Mouse (Mus musculus) right cerebral cortex, postnatal 14 days (tissue): ENCODE measurements around the gene Galnt5.
A peak's percentile ranks its signal among the peaks of the same experiment; 100 is the strongest.

ENCODE experiments used
- DNase-seq: peaks from one replicate; pipeline ENCODE4 v3.0.0; 2022

The Galnt5 gene

GRCm38 (mm10) chr2:57997752-57998430 lies at the start of gene Galnt5:
TSS of gene Galnt5 (plus strand) at chr2:57997884.
- no peak for DNase-seq

- no peak for DNase-seq
Measured at GRCm38 (mm10) chr2:57951620-57952019, 46.1 kb upstream of the Galnt5 start.

GRCm38 (mm10) chr2:57960786-57961185 lies 36.9 kb upstream of the Galnt5 start:
- no peak for DNase-seq

GRCm38 (mm10) chr2:57982248-57982647 lies 15.4 kb upstream of the Galnt5 start:
- no peak for DNase-seq

- no peak for DNase-seq
Measured at GRCm38 (mm10) chr2:57991084-57991483, 6.6 kb upstream of the Galnt5 start.

- DNase-seq, result no peak
Measured at GRCm38 (mm10) chr2:58001497-58001896, 3.8 kb downstream of the Galnt5 start.

GRCm38 (mm10) chr2:58007081-58007480 lies 9.4 kb downstream of the Galnt5 start:
- no peak for DNase-seq

GRCm38 (mm10) chr2:58023556-58023955 lies 25.9 kb downstream of the Galnt5 start:
- no peak for DNase-seq

- no peak for DNase-seq
Measured at GRCm38 (mm10) chr2:58026740-58027139, 29.1 kb downstream of the Galnt5 start.

GRCm38 (mm10) chr2:58029404-58029803 lies 31.7 kb downstream of the Galnt5 start:
- no peak for DNase-seq

GRCm38 (mm10) chr2:58031431-58031830 lies 33.7 kb downstream of the Galnt5 start:
- no peak for DNase-seq

- no peak for DNase-seq
Measured at GRCm38 (mm10) chr2:58035635-58036034, 38.0 kb downstream of the Galnt5 start.

- no peak for DNase-seq
Measured at GRCm38 (mm10) chr2:58036926-58037325, 39.2 kb downstream of the Galnt5 start.

- no peak for DNase-seq
Measured at GRCm38 (mm10) chr2:58041867-58042266, 44.2 kb downstream of the Galnt5 start.

GRCm38 (mm10) chr2:58052821-58053581 lies 55.3 kb downstream of the Galnt5 start, which contains the start of gene Ermn:
TSS of gene Ermn (minus strand) at chr2:58052864.
- DNase-seq, result no peak

- peak; percentile 23 for DNase-seq
Measured at GRCm38 (mm10) chr2:58055383-58055782, 57.7 kb downstream of the Galnt5 start.

- DNase-seq, result no peak
Measured at GRCm38 (mm10) chr2:58079849-58080248, 82.2 kb downstream of the Galnt5 start.

- DNase-seq, result no peak
Measured at GRCm38 (mm10) chr2:58086420-58086819, 88.7 kb downstream of the Galnt5 start.

GRCm38 (mm10) chr2:58094818-58095217 lies 97.1 kb downstream of the Galnt5 start:
- no peak for DNase-seq
